Mouse (Mus musculus): ENCODE data around the gene Rbms3. TPM values are rescaled to one million over a fixed set of nuclear protein-coding genes. Genes with fewer than 3 reads are reported as not detected.

Rbms3 gene
- polyA plus RNA-seq, 1 experiment from 2014 or later = 38.4 TPM

DNA sequence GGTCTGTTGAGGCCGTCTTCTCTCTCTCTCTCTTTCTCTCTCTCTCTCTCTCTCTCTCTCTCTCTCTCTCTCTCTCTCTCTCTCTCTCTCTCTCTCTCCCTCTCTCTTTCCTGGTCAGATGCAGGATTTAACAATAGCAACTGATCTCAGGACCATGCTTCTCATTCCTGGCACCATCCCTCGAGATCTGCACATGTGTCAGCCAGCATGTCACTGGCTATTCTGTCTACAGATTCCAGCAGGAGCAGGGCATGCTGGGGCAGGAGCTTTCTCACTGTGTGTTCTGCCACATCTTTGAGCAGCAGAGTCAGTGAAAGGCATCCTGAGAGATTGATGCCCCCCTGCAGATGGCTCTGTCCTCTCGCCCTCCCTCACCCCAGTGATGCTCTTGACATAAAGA lies 774.0 kb downstream of the Rbms3 start:
- Histone ChIP-seq H3K36me3 (ENCODE audit: control insufficient read depth, insufficient read depth, low read length) (no peaks in the 10 kb centered on the region), H3K27me3 (ENCODE audit: control insufficient read depth, insufficient read depth, low read length) (no peaks in the 10 kb centered on the region), H3K9me3 (ENCODE audit: control insufficient read depth, low read length) (no peaks in the 10 kb centered on the region), H3K4me3 (ENCODE audit: low read depth, low read length) (no peak overlapping the region), H3K4me1 (replicated peaks; ENCODE audit: control insufficient read depth, insufficient read depth, low read length) (no peaks in the 10 kb centered on the region), H3K27ac (ENCODE audit: low read depth, low read length) (no peak overlapping the region), H3K4me2 (replicated peaks; ENCODE audit: low read depth, low read length) (no peak overlapping the region), H3K9ac (ENCODE audit: low read depth, low read length) (no peak overlapping the region)
- WGBS = 44% methylated on average over 3 of the region's 3 CpGs
- ATAC-seq (ENCODE audit: low FRiP score) (no peak), DNase-seq (ENCODE audit: low spot score) (peak; percentile 6)

GRCm38 (mm10) chr9:116848905-116849304 lies 780.8 kb downstream of the Rbms3 start:
- Histone ChIP-seq H3K36me3 (ENCODE audit: control insufficient read depth, insufficient read depth, low read length) (no peaks in the 10 kb centered on the region), H3K9me3 (ENCODE audit: control insufficient read depth, low read length) (no peaks in the 10 kb centered on the region), H3K4me2 (replicated peaks; ENCODE audit: low read depth, low read length) (no peak overlapping the region), H3K9ac (ENCODE audit: low read depth, low read length) (no peak overlapping the region), H3K27me3 (ENCODE audit: control insufficient read depth, insufficient read depth, low read length) (no peaks in the 10 kb centered on the region), H3K4me1 (replicated peaks; ENCODE audit: control insufficient read depth, insufficient read depth, low read length) (no peaks in the 10 kb centered on the region), H3K4me3 (ENCODE audit: low read depth, low read length) (no peak overlapping the region), H3K27ac (ENCODE audit: low read depth, low read length) (no peak overlapping the region)
- no peak for DNase-seq (ENCODE audit: low spot score)
- no peak for ATAC-seq (ENCODE audit: low FRiP score)
- WGBS = 86% methylated on average over 4 of the region's 4 CpGs

DNA sequence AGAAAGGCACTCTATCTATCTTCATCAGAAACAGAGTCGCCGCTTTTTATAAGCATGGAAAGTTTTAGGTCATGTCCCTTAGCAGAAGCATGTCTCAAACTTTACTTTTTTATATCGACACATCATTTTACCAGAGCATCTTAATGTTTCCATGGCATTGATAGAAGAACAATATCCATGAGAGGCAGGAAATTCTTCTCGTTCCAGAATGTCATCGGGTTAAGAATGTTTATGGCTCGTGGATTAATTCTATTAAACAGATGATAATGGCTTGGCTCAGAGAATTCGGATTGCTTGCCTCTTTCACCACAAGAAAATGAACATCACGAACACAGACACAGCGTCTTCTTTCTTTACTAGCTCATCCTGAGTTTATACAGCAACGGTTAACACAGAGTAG lies 781.5 kb downstream of the Rbms3 start:
- ATAC-seq (ENCODE audit: low FRiP score) = no peak
- Histone ChIP-seq H3K27ac (ENCODE audit: low read depth, low read length) (no peak overlapping the region), H3K4me1 (replicated peaks; ENCODE audit: control insufficient read depth, insufficient read depth, low read length) (no peaks in the 10 kb centered on the region), H3K36me3 (ENCODE audit: control insufficient read depth, insufficient read depth, low read length) (no peaks in the 10 kb centered on the region), H3K4me2 (replicated peaks; ENCODE audit: low read depth, low read length) (no peak overlapping the region), H3K4me3 (ENCODE audit: low read depth, low read length) (no peak overlapping the region), H3K27me3 (ENCODE audit: control insufficient read depth, insufficient read depth, low read length) (no peaks in the 10 kb centered on the region), H3K9ac (ENCODE audit: low read depth, low read length) (no peak overlapping the region), H3K9me3 (ENCODE audit: control insufficient read depth, low read length) (no peaks in the 10 kb centered on the region)
- WGBS = 90% methylated on average over 10 of the region's 10 CpGs
- DNase-seq (ENCODE audit: low spot score) = no peak

GRCm38 (mm10) chr9:116847241-116848135 lies 782.2 kb downstream of the Rbms3 start:
- no peak overlapping the region for H3K27ac ChIP-seq (ENCODE audit: low read depth, low read length)
- H3K4me1 ChIP-seq (replicated peaks; ENCODE audit: control insufficient read depth, insufficient read depth, low read length) = no peaks in the 10 kb centered on the region
- no peak for DNase-seq (ENCODE audit: low spot score)
- no peaks in the 10 kb centered on the region for H3K9me3 ChIP-seq (ENCODE audit: control insufficient read depth, low read length)
- ATAC-seq (ENCODE audit: low FRiP score) = no peak
- no peak overlapping the region for H3K4me2 ChIP-seq (replicated peaks; ENCODE audit: low read depth, low read length)
- no peaks in the 10 kb centered on the region for H3K27me3 ChIP-seq (ENCODE audit: control insufficient read depth, insufficient read depth, low read length)
- H3K36me3 ChIP-seq (ENCODE audit: control insufficient read depth, insufficient read depth, low read length) = no peaks in the 10 kb centered on the region
- H3K9ac ChIP-seq (ENCODE audit: low read depth, low read length) = no peak overlapping the region
- no peak overlapping the region for H3K4me3 ChIP-seq (ENCODE audit: low read depth, low read length)
- 78% methylated on average over 7 of the region's 7 CpGs for WGBS

DNA sequence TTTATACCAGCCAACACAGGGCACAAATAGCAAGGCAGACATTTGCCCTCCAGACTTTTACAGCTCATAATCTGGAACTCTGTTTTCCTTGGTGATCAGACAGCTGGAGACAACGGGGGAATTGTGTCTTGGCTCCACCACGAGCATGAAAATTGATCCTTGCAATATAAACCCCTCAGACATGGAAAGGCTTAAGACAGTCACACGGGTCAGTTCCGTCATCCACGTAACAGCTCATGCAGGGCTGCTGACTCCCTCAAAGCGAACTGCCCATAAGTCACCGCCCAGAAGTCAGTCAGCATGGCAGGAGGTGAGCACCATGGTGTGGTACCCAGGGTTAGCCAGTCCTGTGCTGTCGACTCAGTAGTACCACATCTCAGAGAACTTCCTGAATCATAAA lies 794.8 kb downstream of the Rbms3 start:
- H3K4me3 ChIP-seq (ENCODE audit: low read depth, low read length) = no peak overlapping the region
- H3K27ac ChIP-seq (ENCODE audit: low read depth, low read length) = no peak overlapping the region
- no peaks in the 10 kb centered on the region for H3K9me3 ChIP-seq (ENCODE audit: control insufficient read depth, low read length)
- ATAC-seq (ENCODE audit: low FRiP score) (no peak), DNase-seq (ENCODE audit: low spot score) (no peak)
- H3K4me1 ChIP-seq (replicated peaks; ENCODE audit: control insufficient read depth, insufficient read depth, low read length) = no peaks in the 10 kb centered on the region
- 58% methylated on average over 8 of the region's 8 CpGs for WGBS
- no peak overlapping the region for H3K9ac ChIP-seq (ENCODE audit: low read depth, low read length)
- H3K27me3 ChIP-seq (ENCODE audit: control insufficient read depth, insufficient read depth, low read length) = no peaks in the 10 kb centered on the region
- no peak overlapping the region for H3K4me2 ChIP-seq (replicated peaks; ENCODE audit: low read depth, low read length)
- no peaks in the 10 kb centered on the region for H3K36me3 ChIP-seq (ENCODE audit: control insufficient read depth, insufficient read depth, low read length)

DNA sequence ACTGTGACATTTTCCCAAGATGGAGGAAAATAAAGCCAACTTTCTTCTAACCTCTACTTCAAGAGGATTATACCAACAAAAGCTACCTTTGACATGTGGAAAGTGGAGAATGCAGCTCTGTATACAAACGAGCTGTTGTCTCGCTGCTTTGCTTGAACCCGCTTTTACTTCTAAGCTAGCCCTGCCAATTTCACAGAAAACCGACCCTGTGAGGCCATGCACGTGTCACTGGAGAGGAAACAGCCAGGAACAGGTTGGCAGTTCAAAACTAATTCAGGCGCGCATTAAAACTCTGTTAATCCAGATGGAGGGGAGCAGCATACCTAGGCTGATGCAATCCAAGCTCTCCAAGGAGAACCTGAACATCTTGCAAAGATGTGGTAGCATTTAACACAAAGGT lies 796.0 kb downstream of the Rbms3 start:
- 76% methylated on average over 7 of the region's 7 CpGs for WGBS
- no peak for ATAC-seq (ENCODE audit: low FRiP score)
- no peak overlapping the region for H3K4me3 ChIP-seq (ENCODE audit: low read depth, low read length)

DNA sequence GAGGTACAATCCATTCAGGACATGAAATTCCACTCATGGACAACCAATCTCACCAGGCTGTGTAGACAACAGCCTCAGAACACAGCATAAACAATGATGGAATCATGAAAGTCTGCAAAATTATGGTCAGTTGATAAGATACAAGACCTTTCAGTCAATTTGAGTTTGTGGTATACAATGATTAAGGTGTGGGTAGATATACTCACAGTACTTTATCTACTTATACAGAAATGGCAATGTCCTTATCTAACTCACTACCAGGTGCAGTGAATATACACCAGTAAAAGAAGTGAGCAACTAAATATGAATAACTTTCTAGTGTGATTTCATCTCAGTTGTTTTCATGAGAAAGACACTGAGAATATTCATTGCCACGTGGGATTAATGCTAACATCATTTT lies 796.9 kb downstream of the Rbms3 start:
- ATAC-seq (ENCODE audit: low FRiP score) (no peak), DNase-seq (ENCODE audit: low spot score) (no peak)
- Histone ChIP-seq H3K27me3 (ENCODE audit: control insufficient read depth, insufficient read depth, low read length) (no peaks in the 10 kb centered on the region), H3K27ac (ENCODE audit: low read depth, low read length) (no peak overlapping the region), H3K36me3 (ENCODE audit: control insufficient read depth, insufficient read depth, low read length) (no peaks in the 10 kb centered on the region), H3K4me1 (replicated peaks; ENCODE audit: control insufficient read depth, insufficient read depth, low read length) (no peaks in the 10 kb centered on the region), H3K4me2 (replicated peaks; ENCODE audit: low read depth, low read length) (no peak overlapping the region), H3K4me3 (ENCODE audit: low read depth, low read length) (no peak overlapping the region), H3K9me3 (ENCODE audit: control insufficient read depth, low read length) (no peaks in the 10 kb centered on the region), H3K9ac (ENCODE audit: low read depth, low read length) (no peak overlapping the region)
- WGBS = 71% methylated on average over 1 of the region's 1 CpGs

More for the DNA sequence above, 796.0 kb downstream of the Rbms3 start:
- no peaks in the 10 kb centered on the region for H3K4me1 ChIP-seq (replicated peaks; ENCODE audit: control insufficient read depth, insufficient read depth, low read length)
- no peak for DNase-seq (ENCODE audit: low spot score)
- H3K4me2 ChIP-seq (replicated peaks; ENCODE audit: low read depth, low read length) = no peak overlapping the region
- no peak overlapping the region for H3K27ac ChIP-seq (ENCODE audit: low read depth, low read length)
- no peaks in the 10 kb centered on the region for H3K9me3 ChIP-seq (ENCODE audit: control insufficient read depth, low read length)
- no peak overlapping the region for H3K9ac ChIP-seq (ENCODE audit: low read depth, low read length)
- H3K27me3 ChIP-seq (ENCODE audit: control insufficient read depth, insufficient read depth, low read length) = no peaks in the 10 kb centered on the region
- no peaks in the 10 kb centered on the region for H3K36me3 ChIP-seq (ENCODE audit: control insufficient read depth, insufficient read depth, low read length)

DNA sequence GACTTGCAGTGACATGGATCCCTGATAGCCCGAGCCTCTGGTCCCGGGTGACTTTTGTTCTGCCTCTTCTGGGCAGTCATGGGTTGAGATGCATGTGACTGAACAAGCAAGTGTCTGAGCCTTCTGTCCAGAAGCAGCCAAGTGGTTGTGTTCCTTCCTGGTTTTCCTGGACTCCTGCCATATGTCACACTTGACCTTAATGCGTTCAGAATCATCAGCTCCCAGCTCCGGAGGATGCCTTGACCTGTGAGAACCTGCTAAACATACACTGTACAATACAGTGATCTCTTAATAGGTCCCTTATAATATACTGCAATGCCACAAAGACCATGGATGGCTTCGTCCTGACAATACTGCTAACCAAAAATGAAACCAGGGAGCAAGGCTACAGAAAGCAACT lies 798.3 kb downstream of the Rbms3 start:
- no peaks in the 10 kb centered on the region for H3K4me1 ChIP-seq (replicated peaks; ENCODE audit: control insufficient read depth, insufficient read depth, low read length)
- no peak overlapping the region for H3K4me2 ChIP-seq (replicated peaks; ENCODE audit: low read depth, low read length)
- H3K36me3 ChIP-seq (ENCODE audit: control insufficient read depth, insufficient read depth, low read length) = no peaks in the 10 kb centered on the region
- no peak overlapping the region for H3K4me3 ChIP-seq (ENCODE audit: low read depth, low read length)
- DNase-seq (ENCODE audit: low spot score) (no peak), ATAC-seq (ENCODE audit: low FRiP score) (no peak)
- H3K9ac ChIP-seq (ENCODE audit: low read depth, low read length) = no peak overlapping the region
- H3K27me3 ChIP-seq (ENCODE audit: control insufficient read depth, insufficient read depth, low read length) = no peaks in the 10 kb centered on the region
- WGBS = 88% methylated on average over 5 of the region's 5 CpGs
- no peak overlapping the region for H3K27ac ChIP-seq (ENCODE audit: low read depth, low read length)
- H3K9me3 ChIP-seq (ENCODE audit: control insufficient read depth, low read length) = no peaks in the 10 kb centered on the region

- no peak overlapping the region for H3K4me2 ChIP-seq (replicated peaks; ENCODE audit: low read depth, low read length)
- no peak overlapping the region for H3K4me3 ChIP-seq (ENCODE audit: low read depth, low read length)
- no peaks in the 10 kb centered on the region for H3K9me3 ChIP-seq (ENCODE audit: control insufficient read depth, low read length)
- 80% methylated on average over 4 of the region's 4 CpGs for WGBS
- no peak for ATAC-seq (ENCODE audit: low FRiP score)
- no peak for DNase-seq (ENCODE audit: low spot score)
- H3K36me3 ChIP-seq (ENCODE audit: control insufficient read depth, insufficient read depth, low read length) = no peaks in the 10 kb centered on the region
- H3K27ac ChIP-seq (ENCODE audit: low read depth, low read length) = no peak overlapping the region
- no peak overlapping the region for H3K9ac ChIP-seq (ENCODE audit: low read depth, low read length)
- no peaks in the 10 kb centered on the region for H3K27me3 ChIP-seq (ENCODE audit: control insufficient read depth, insufficient read depth, low read length)
- H3K4me1 ChIP-seq (replicated peaks; ENCODE audit: control insufficient read depth, insufficient read depth, low read length) = no peaks in the 10 kb centered on the region
Observed at GRCm38 (mm10) chr9:116829929-116830328, 799.8 kb downstream of the Rbms3 start.
